Mouse (Mus musculus): ENCODE data around the gene Pgpep1l. TPM values are rescaled to one million over a fixed set of nuclear protein-coding genes. Genes with fewer than 3 reads are reported as not detected.

Pgpep1l gene
- total and polyA plus RNA-seq, 2 experiments from 2014 or later, result 0.68 TPM; not detected in 1

DNA sequence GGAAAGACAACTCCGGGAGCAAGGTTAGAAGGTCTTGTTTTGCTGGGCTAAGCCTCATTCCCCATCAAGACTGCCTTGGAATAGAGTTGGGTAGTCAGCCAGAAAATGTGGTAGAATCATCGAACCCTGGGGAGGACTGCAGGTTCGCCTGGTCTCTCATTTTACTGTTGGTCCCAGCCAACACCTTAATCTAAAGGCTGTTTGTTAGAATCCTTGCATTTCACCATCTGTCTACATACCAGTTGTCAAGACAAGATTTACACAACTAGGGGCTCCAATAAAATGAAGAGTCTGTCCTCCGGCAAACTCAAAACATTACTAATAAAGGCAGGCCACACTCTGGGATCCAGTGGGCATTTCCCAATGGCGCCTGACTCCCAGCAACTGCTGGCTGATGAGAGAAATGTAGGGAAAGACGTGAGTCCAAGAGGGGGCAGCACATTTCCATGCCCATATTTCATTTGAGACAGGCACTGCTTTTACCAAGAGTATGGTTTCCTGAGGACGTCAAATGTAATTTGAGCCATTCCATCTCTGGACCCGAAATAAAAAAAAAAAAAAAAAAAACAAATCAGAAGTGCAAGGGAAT, 1.3 kb downstream of the Pgpep1l start:
- WGBS, result 54% methylated on average over 8 of the region's 8 CpGs
- H3K4me3 ChIP-seq (ENCODE audit: low read length), result no peak overlapping the region
- ATAC-seq, result no peak
- no peaks in the 10 kb centered on the region for H3K36me3 ChIP-seq (ENCODE audit: insufficient read depth, low read length)
- DNase-seq (ENCODE audit: low spot score), result no peak
- no peaks in the 10 kb centered on the region for H3K9me3 ChIP-seq (ENCODE audit: low read length)
- no peak overlapping the region for H3K4me2 ChIP-seq (ENCODE audit: low read depth, low read length)
- H3K27me3 ChIP-seq (ENCODE audit: insufficient read depth, low read length), result no peaks in the 10 kb centered on the region
- TF ChIP-seq CTCF (IDR thresholded peaks at IDR 0.05; ENCODE audit: low read depth), result peak; percentile 15; the same call in 1 of the 2 replicates
- H3K9ac ChIP-seq (replicated peaks; ENCODE audit: low read length), result no peak overlapping the region
- no peak overlapping the region for H3K27ac ChIP-seq
- H3K4me1 ChIP-seq (ENCODE audit: insufficient read depth, low read length), result peaks cover 6% of the 10 kb centered on the region

DNA sequence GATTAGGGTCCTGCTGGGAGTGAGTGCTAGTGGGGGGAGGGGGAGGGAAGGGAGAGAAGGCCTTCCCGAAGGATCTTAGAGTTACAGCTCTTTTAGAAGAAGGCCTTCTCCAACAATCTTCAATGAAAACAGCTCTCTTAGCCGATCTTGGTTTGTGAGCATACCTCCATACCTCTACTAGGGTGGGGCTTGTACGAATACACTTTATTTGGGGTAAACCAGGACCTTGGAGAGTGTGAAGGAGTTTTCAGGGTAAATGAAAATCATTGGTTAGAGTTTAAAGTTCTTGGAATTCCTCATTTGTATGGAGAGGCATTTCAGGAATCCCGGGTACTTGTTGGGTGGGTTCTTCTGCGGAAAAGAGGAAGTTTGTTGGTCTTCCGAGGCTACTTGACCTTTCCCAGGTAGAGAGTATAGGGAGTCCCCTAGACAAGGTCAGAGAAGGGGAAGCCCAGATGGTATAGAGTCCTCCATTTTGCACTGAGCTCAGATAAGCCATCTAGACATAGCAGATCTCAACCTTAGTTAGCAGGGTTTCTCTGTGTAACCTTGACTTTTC, 4.4 kb downstream of the Pgpep1l start:
- Histone ChIP-seq H3K9ac (replicated peaks; ENCODE audit: low read length) (no peak overlapping the region), H3K27ac (no peak overlapping the region), H3K4me3 (ENCODE audit: low read length) (no peak overlapping the region), H3K36me3 (ENCODE audit: insufficient read depth, low read length) (no peaks in the 10 kb centered on the region), H3K27me3 (ENCODE audit: insufficient read depth, low read length) (no peaks in the 10 kb centered on the region), H3K9me3 (ENCODE audit: low read length) (no peaks in the 10 kb centered on the region), H3K4me1 (ENCODE audit: insufficient read depth, low read length) (peaks cover 6% of the 10 kb centered on the region), H3K4me2 (ENCODE audit: low read depth, low read length) (no peak overlapping the region)
- WGBS, result 76% methylated on average over 6 of the region's 6 CpGs
- DNase-seq (ENCODE audit: low spot score), result no peak
- no peak for ATAC-seq
- no peak for TF ChIP-seq CTCF (IDR thresholded peaks at IDR 0.05; ENCODE audit: low read depth)

DNA sequence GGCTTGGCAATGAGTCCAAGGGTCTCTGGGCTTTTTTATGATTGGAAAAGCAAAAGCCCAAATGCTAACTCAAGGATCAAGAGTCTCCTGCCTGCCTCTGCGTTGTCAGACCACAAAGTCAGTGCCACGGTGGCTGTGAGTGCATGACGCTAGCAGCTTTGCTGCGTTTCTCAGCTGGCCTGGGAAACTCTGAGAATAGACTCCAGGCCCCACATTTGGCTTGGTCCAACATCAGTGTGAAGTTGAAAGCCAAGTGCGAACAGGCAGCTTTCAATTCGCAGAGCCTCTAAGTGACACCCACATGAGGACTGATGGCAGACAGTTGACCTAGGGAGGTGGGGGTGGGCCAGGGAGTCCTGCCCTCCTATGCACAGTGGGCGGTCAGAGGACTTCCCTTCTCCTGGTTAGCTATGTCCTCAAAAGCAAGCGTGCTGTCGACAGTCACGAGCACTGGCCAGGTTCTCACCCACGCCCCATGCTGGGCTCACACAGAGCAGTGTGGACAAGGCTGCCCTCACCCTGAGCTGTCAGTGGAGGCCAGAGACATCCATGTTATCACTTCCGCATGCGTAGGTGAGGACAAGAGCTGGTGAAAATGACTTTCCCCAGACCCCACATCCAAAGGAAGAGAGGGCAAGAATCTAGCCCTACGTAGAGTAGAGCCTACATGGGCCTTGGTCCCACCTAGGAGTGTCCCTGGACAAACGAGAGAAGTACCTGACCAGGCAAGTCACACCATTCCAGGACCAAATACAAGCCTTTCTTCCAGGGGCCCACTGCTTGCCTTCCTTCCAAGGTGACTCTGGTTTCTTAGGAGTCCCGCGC, 5.5 kb downstream of the Pgpep1l start:
- no peak overlapping the region for H3K9ac ChIP-seq (replicated peaks; ENCODE audit: low read length)
- no peaks in the 10 kb centered on the region for H3K4me1 ChIP-seq (ENCODE audit: insufficient read depth, low read length)
- ATAC-seq (0 out of 2 replicates have a peak, but pooled peaks have one; percentile 32), DNase-seq (ENCODE audit: low spot score) (no peak)
- no peak overlapping the region for H3K4me3 ChIP-seq (ENCODE audit: low read length)
- TF ChIP-seq CTCF (IDR thresholded peaks at IDR 0.05; ENCODE audit: low read depth), result no peak
- no peak overlapping the region for H3K27ac ChIP-seq
- H3K27me3 ChIP-seq (ENCODE audit: insufficient read depth, low read length), result no peaks in the 10 kb centered on the region
- no peaks in the 10 kb centered on the region for H3K36me3 ChIP-seq (ENCODE audit: insufficient read depth, low read length)
- no peaks in the 10 kb centered on the region for H3K9me3 ChIP-seq (ENCODE audit: low read length)
- 74% methylated on average over 17 of the region's 17 CpGs for WGBS
- H3K4me2 ChIP-seq (ENCODE audit: low read depth, low read length), result no peak overlapping the region

DNA sequence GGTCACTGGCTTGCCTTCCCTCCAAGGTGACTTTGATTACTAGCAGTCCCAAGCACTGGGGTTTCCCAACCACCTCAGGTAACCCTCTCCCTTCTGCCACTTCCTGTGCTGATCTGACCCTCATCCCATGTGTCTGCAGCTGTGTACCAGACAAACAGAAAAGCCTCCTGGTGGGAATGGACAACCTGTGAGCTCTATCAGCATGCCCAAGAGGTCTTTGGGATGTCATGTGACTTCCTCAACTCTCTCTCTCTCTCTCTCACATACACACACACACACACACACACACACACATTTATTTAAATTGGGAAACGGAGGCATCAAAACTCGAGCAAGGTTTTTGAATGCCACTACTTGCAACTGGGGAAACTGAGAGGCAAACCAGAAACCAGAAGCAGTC, 6.3 kb downstream of the Pgpep1l start:
- ATAC-seq, result no peak
- H3K4me2 ChIP-seq (ENCODE audit: low read depth, low read length), result no peak overlapping the region
- no peak overlapping the region for H3K9ac ChIP-seq (replicated peaks; ENCODE audit: low read length)
- H3K36me3 ChIP-seq (ENCODE audit: insufficient read depth, low read length), result no peaks in the 10 kb centered on the region
- H3K4me1 ChIP-seq (ENCODE audit: insufficient read depth, low read length), result no peaks in the 10 kb centered on the region
- no peak for DNase-seq (ENCODE audit: low spot score)
- 45% methylated on average over 2 of the region's 2 CpGs for WGBS
- H3K9me3 ChIP-seq (ENCODE audit: low read length), result no peaks in the 10 kb centered on the region
- no peak for TF ChIP-seq CTCF (IDR thresholded peaks at IDR 0.05; ENCODE audit: low read depth)
- no peak overlapping the region for H3K27ac ChIP-seq
- no peak overlapping the region for H3K4me3 ChIP-seq (ENCODE audit: low read length)
- no peaks in the 10 kb centered on the region for H3K27me3 ChIP-seq (ENCODE audit: insufficient read depth, low read length)

DNA sequence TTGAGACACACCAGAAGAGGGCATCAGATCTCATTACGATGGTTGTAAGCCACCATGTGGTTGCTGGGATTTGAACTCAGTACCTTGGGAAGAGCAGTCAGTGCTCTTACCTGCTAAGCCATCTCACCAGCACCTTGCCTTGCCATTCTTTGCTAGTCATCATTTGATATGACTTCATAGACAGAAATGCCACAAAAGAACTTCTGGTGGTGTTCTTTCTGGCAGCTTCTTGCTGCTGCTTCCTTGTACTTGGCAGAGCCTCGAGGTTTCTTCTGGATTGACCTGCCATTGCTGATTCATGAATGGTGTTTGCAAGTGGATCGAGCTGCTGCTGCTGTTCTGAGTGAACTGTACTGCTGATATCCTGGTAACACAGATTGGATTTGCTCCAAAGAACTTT, 13.1 kb downstream of the Pgpep1l start:
- Histone ChIP-seq H3K4me3 (ENCODE audit: low read length) (no peak overlapping the region), H3K9me3 (ENCODE audit: low read length) (no peaks in the 10 kb centered on the region), H3K4me2 (ENCODE audit: low read depth, low read length) (no peak overlapping the region), H3K9ac (replicated peaks; ENCODE audit: low read length) (no peak overlapping the region), H3K27me3 (ENCODE audit: insufficient read depth, low read length) (no peaks in the 10 kb centered on the region), H3K36me3 (ENCODE audit: insufficient read depth, low read length) (no peaks in the 10 kb centered on the region), H3K4me1 (ENCODE audit: insufficient read depth, low read length) (no peaks in the 10 kb centered on the region), H3K27ac (no peak overlapping the region)
- WGBS, result 77% methylated on average over 3 of the region's 3 CpGs
- no peak for TF ChIP-seq CTCF (IDR thresholded peaks at IDR 0.05; ENCODE audit: low read depth)
- DNase-seq (ENCODE audit: low spot score) (no peak), ATAC-seq (no peak)

DNA sequence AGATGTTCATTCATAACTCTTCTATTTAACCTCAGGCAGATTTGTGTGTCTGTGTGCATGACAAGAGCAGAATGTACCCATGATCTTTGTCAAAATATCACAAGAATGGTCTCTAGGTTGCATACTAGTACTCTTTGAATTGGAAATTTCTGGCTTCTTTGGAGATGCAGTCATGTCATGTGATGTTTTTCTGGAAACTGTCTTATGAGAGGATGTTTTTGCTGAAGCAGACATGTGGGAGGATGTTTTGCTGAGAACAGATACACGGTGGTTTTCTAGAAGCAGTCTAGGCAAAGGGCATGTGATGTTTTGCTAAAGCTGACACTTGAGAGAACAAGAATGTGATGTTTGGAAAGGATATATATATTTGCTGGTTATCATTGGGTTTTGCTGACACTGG, 13.6 kb downstream of the Pgpep1l start:
- H3K4me1 ChIP-seq (ENCODE audit: insufficient read depth, low read length), result no peaks in the 10 kb centered on the region
- H3K36me3 ChIP-seq (ENCODE audit: insufficient read depth, low read length), result no peaks in the 10 kb centered on the region
- ATAC-seq (no peak), DNase-seq (ENCODE audit: low spot score) (no peak)
- no peak overlapping the region for H3K4me2 ChIP-seq (ENCODE audit: low read depth, low read length)
- 73% methylated on average over 1 of the region's 1 CpGs for WGBS
- no peak for TF ChIP-seq CTCF (IDR thresholded peaks at IDR 0.05; ENCODE audit: low read depth)
- H3K9ac ChIP-seq (replicated peaks; ENCODE audit: low read length), result no peak overlapping the region
- H3K9me3 ChIP-seq (ENCODE audit: low read length), result no peaks in the 10 kb centered on the region
- no peaks in the 10 kb centered on the region for H3K27me3 ChIP-seq (ENCODE audit: insufficient read depth, low read length)
- no peak overlapping the region for H3K4me3 ChIP-seq (ENCODE audit: low read length)
- no peak overlapping the region for H3K27ac ChIP-seq

DNA sequence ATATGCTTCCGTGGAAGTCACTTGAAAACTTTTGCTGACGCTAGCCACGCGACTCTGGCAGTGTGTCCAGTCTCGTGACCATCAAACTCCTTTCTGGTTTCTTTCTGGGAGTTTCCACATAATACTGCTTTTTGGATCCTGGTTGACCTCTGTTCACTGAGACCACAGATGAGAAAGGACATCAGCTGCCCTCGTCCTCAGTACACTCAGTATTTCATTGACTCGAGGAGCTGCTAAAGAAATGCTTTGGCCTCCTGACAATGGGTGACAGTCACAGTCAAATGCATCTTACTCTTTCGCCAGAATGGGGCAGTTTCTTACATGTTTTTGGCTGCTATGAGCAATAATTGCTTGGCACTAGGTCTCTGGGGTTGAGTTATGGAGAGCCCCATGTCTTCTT, 17.8 kb downstream of the Pgpep1l start:
- no peaks in the 10 kb centered on the region for H3K27me3 ChIP-seq (ENCODE audit: insufficient read depth, low read length)
- no peaks in the 10 kb centered on the region for H3K9me3 ChIP-seq (ENCODE audit: low read length)
- ATAC-seq (no peak), DNase-seq (ENCODE audit: low spot score) (no peak)
- H3K9ac ChIP-seq (replicated peaks; ENCODE audit: low read length), result no peak overlapping the region
- no peak overlapping the region for H3K4me3 ChIP-seq (ENCODE audit: low read length)
- no peak overlapping the region for H3K27ac ChIP-seq
- WGBS, result 68% methylated on average over 8 of the region's 8 CpGs
- H3K36me3 ChIP-seq (ENCODE audit: insufficient read depth, low read length), result no peaks in the 10 kb centered on the region
- no peaks in the 10 kb centered on the region for H3K4me1 ChIP-seq (ENCODE audit: insufficient read depth, low read length)
- H3K4me2 ChIP-seq (ENCODE audit: low read depth, low read length), result no peak overlapping the region
- TF ChIP-seq CTCF (IDR thresholded peaks at IDR 0.05; ENCODE audit: low read depth), result no peak

All from hindbrain, postnatal 0 days (tissue).